Mouse (Mus musculus): ENCODE results near the gene Cpsf6. TPM values are rescaled to one million over a fixed set of nuclear protein-coding genes. Genes with fewer than 3 reads are reported as not detected.
A peak's percentile ranks its signal among the peaks of the same experiment; 100 is the strongest.

Gene Cpsf6
- polyA plus RNA-seq, 1 experiment from 2014 or later = 120 TPM

DNA sequence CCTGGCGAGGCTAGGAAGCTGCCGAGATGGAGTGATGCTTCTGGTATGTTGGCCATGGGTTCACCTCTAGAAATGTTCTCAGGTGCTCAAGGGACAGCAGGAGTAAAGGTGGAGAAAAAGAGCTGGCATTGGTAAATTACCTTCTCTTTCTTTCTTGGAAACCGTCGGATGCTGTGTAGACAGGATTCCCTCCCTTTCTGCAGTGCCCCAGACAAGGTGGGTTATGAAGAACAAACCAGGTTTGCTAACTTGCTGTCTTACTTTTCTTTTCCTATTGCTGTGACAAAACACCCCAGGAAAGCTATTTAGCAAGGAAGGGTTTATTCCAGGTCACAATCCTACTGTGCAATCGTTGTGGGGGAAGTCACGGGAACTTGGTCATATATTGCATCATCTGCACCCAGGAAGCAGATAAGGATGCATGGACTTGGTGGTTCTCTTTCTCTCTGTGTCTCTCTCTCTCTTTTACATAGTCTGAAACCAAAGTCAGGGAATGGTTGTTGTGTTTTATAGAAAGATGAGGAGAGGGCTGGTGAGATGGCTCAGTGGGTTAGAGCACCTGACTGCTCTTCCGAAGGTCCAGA is 32.8 kb upstream of the Cpsf6 start:
- H3K9ac ChIP-seq = no peak overlapping the region
- WGBS = 73% methylated on average over 7 of the region's 7 CpGs
- no peaks in the 10 kb centered on the region for H3K9me3 ChIP-seq (replicated peaks)
- no peak overlapping the region for H3K27ac ChIP-seq (ENCODE audit: poor library complexity, severe bottlenecking)
- no peak overlapping the region for H3K4me3 ChIP-seq
- H3K4me1 ChIP-seq (replicated peaks) = peaks cover 16% of the 10 kb centered on the region
- no peak for ATAC-seq (ENCODE audit: insufficient number of reproducible peaks, low FRiP score)
- no peak overlapping the region for H3K4me2 ChIP-seq
- no peaks in the 10 kb centered on the region for H3K27me3 ChIP-seq (replicated peaks)
- H3K36me3 ChIP-seq = no peaks in the 10 kb centered on the region

DNA sequence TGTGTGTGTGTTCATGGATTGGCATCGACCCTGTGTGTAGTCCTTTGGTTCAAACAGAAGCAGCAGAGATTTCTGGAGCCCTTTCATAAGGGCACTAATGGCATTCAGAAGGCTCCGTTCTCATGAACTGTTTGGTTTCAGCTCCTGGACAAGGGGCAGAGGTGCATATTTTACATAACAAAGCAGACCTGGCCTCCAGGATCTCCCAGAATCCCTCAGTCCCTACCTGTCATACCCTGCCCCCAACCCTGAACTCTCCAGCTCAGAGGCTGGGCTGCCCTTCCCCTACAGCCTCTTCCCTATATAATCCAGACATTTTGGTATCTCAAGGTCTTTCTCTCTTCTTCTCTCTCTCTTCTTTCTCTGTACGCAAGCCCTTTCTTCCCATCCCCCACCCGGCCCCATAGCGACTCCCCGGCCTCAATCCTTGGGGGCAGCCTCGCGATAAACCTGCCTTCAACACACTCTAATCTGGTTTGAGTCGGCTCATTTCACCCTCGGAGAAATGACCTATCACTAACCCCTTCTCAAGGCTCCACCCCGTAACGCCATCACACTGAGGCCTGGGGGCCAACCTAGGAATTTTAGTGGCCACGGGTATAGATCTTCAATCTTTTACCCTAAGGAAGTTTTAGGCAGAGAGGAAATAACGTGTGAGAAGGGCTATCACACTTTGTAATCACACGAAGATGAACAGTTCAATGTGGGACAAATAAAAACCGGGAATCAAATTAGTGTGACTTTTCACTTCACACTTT is 32.1 kb upstream of the Cpsf6 start:
- WGBS = 14% methylated on average over 16 of the region's 16 CpGs
- peak overlapping the region; percentile 44 for H3K4me2 ChIP-seq
- no peak overlapping the region for H3K9ac ChIP-seq
- peaks cover 10% of the 10 kb centered on the region for H3K4me1 ChIP-seq (replicated peaks)
- no peak overlapping the region for H3K4me3 ChIP-seq
- no peaks in the 10 kb centered on the region for H3K9me3 ChIP-seq (replicated peaks)
- no peaks in the 10 kb centered on the region for H3K27me3 ChIP-seq (replicated peaks)
- no peak overlapping the region for H3K27ac ChIP-seq (ENCODE audit: poor library complexity, severe bottlenecking)
- ATAC-seq (ENCODE audit: insufficient number of reproducible peaks, low FRiP score) = no peak
- H3K36me3 ChIP-seq = no peaks in the 10 kb centered on the region

DNA sequence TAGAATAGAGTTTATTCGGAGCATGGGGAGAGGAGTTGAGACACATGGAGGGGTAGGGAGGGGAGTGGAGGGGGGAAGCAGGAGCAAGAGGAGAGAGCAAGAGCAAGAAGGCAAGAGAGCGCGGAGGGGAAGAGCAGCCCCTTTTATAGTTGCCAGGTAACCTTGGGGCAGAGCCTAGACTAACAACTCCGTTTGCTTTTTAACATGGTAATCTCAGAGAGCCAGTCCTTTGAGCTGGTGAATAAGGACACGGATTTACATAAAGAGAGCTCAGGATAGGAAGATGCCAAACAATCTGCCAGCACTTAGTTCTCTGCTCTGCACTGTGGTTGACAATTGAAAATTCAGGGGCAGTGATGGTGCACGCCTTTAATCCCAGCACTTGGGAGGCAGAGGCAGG is 31.3 kb upstream of the Cpsf6 start:
- Histone ChIP-seq H3K27me3 (replicated peaks) (no peaks in the 10 kb centered on the region), H3K4me2 (no peak overlapping the region), H3K9ac (no peak overlapping the region), H3K4me3 (no peak overlapping the region), H3K9me3 (replicated peaks) (no peaks in the 10 kb centered on the region), H3K4me1 (replicated peaks) (peaks cover 10% of the 10 kb centered on the region), H3K27ac (ENCODE audit: poor library complexity, severe bottlenecking) (no peak overlapping the region), H3K36me3 (no peaks in the 10 kb centered on the region)
- ATAC-seq (ENCODE audit: insufficient number of reproducible peaks, low FRiP score) = no peak
- 66% methylated on average over 6 of the region's 6 CpGs for WGBS

DNA sequence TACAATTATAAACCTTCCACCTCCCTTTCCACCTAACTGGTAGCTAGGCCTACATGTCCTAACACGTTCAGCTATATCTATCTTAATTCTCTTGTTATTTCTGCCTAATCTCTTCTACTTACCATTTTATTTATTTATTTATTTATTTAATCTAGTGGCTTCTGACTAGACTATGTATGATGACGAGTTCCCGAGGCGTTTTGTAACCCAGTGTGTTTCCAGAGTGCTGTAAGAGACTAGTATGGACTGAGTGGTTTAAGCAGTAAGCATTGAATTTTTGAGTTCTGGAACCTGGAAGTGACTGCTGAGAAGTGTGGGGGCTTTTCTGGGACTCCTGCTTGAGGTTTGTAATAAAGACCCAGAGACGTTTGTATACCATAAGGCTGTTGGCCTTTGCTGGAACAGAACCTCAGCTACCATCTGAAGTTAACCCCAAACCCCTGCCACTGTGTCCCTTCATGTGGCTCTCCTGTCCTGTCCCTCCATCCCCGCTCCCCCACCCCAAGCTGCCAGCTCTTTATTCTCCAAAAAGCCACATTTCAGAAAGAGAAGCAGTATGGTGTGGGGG is 30.8 kb upstream of the Cpsf6 start:
- H3K9me3 ChIP-seq (replicated peaks) = no peaks in the 10 kb centered on the region
- no peak overlapping the region for H3K27ac ChIP-seq (ENCODE audit: poor library complexity, severe bottlenecking)
- no peaks in the 10 kb centered on the region for H3K36me3 ChIP-seq
- no peaks in the 10 kb centered on the region for H3K27me3 ChIP-seq (replicated peaks)
- WGBS = 83% methylated on average over 6 of the region's 6 CpGs
- H3K9ac ChIP-seq = no peak overlapping the region
- ATAC-seq (ENCODE audit: insufficient number of reproducible peaks, low FRiP score) = no peak
- H3K4me2 ChIP-seq = no peak overlapping the region
- H3K4me1 ChIP-seq (replicated peaks) = peaks cover 10% of the 10 kb centered on the region
- no peak overlapping the region for H3K4me3 ChIP-seq

DNA sequence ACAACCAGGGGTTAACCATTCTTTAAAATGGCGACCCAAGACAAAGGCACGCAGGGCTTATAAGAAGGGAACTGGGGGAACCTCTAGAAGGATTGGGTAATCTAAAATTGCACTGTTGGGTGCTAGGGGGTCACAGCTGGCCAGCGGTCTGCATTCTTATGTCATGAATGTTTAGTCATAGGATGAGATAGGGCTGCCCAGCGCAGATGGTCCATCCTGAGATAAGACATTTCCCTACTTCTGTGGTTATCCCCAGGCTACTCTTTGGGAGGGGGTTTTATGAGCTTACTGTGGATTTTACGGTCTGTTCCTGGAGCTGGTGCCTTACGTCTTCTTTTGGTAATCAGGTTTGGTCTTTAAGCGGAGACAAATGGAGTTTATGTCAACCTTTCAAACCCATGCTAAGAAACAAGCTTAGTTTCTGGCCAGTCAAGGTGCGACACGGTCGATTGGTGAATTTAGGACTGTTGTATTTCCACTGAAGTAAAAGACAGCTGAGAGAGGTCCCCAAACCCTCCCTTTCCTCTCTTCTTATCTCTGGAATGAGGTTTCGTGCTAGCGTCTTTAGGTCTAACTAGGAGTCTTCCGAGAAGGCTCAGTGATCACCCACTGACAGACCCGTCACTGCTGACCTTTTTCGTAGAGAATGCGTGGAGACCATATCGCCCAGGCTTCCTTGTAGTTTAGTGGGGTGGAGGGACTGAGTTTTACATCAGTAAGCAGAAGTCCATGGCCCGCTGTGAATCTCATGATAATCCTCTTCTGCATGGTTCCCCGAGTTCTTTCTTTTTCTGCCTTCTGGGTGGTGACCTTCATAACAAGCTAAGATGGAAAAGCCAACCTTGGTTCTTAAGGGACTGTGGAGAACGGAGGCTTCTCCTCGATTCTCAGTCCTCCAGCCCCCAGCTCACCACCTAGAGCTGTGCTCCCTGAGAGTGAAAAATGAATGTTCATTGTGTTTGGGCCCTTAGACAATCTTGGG is 29.8 kb upstream of the Cpsf6 start:
- Histone ChIP-seq H3K27me3 (replicated peaks) (no peaks in the 10 kb centered on the region), H3K9ac (no peak overlapping the region), H3K4me3 (no peak overlapping the region), H3K36me3 (no peaks in the 10 kb centered on the region), H3K27ac (ENCODE audit: poor library complexity, severe bottlenecking) (no peak overlapping the region), H3K9me3 (replicated peaks) (no peaks in the 10 kb centered on the region), H3K4me2 (no peak overlapping the region), H3K4me1 (replicated peaks) (peaks cover 10% of the 10 kb centered on the region)
- WGBS = 46% methylated on average over 21 of the region's 21 CpGs
- no peak for ATAC-seq (ENCODE audit: insufficient number of reproducible peaks, low FRiP score)

DNA sequence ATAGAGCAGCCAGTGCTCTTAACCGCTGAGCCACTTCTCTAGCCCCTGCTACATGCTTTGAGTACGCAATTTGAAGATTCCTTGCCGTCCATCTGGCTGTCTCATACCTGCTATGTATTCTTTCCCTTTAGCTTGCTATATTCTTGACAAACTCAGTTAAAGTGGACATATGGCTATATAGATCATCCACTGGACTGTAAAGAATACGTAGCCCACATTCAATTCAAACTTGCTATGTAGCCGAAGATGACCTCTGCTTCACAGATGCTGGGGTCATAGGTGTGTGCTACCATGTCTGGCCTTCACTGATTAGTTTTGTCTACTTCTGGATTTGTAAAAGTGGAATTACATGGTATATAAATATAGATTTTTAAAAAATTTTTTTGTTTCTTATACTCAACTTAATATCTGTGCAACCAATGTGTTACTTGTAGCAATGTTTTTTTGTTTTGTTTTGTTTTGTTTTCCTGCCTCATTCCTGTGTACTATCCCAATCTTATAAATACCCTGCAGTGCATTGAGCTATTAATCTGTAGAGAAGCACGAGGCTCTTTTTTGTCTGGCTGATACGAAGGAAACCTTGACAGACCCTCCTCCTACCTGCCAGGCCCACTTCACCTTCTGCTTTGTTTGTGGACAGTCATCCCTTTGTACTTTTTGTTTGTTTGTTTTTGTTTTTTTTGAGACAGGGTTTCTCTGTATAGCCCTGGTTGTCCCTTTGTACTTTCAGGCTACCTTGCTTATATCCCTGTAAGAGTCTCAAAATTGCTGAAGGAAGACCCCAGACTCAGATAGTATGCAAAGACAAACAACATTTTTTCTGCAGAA is 28.9 kb upstream of the Cpsf6 start:
- Histone ChIP-seq H3K9me3 (replicated peaks) (no peaks in the 10 kb centered on the region), H3K36me3 (no peaks in the 10 kb centered on the region), H3K27me3 (replicated peaks) (no peaks in the 10 kb centered on the region), H3K4me3 (no peak overlapping the region), H3K4me2 (no peak overlapping the region), H3K27ac (ENCODE audit: poor library complexity, severe bottlenecking) (no peak overlapping the region), H3K9ac (no peak overlapping the region), H3K4me1 (replicated peaks) (peaks cover 10% of the 10 kb centered on the region)
- WGBS = 78% methylated on average over 7 of the region's 7 CpGs
- ATAC-seq (ENCODE audit: insufficient number of reproducible peaks, low FRiP score) = no peak

DNA sequence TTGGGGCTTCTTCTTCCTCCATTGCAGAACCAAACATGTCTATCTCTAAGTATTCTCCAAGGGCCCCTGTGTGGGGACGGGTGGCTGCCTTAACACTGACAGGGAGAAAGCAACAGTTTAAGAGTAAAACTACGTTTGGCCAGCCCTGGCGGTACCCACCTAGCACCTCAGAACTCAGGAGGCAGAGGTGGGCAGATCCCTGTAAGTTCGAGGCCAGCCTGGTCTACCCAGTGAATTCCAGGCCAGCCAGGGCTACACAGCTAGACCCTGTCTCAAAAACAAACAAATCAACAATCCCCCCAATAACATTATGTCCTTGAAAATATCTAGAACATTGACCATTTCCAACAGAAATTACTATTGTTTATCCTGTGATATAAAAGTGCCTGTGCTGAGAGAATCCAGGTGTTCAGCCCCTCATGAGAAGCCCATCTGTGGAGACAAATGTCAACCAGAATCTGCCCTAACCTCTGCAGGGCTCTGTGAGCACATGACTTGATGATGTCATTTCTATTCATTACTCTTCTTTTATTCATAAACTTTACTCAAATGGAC is 28.0 kb upstream of the Cpsf6 start:
- Histone ChIP-seq H3K27me3 (replicated peaks) (no peaks in the 10 kb centered on the region), H3K4me1 (replicated peaks) (peaks cover 10% of the 10 kb centered on the region), H3K4me3 (no peak overlapping the region), H3K9ac (no peak overlapping the region), H3K4me2 (no peak overlapping the region), H3K36me3 (no peaks in the 10 kb centered on the region), H3K27ac (ENCODE audit: poor library complexity, severe bottlenecking) (no peak overlapping the region), H3K9me3 (replicated peaks) (no peaks in the 10 kb centered on the region)
- 75% methylated on average over 4 of the region's 4 CpGs for WGBS
- ATAC-seq (ENCODE audit: insufficient number of reproducible peaks, low FRiP score) = no peak

DNA sequence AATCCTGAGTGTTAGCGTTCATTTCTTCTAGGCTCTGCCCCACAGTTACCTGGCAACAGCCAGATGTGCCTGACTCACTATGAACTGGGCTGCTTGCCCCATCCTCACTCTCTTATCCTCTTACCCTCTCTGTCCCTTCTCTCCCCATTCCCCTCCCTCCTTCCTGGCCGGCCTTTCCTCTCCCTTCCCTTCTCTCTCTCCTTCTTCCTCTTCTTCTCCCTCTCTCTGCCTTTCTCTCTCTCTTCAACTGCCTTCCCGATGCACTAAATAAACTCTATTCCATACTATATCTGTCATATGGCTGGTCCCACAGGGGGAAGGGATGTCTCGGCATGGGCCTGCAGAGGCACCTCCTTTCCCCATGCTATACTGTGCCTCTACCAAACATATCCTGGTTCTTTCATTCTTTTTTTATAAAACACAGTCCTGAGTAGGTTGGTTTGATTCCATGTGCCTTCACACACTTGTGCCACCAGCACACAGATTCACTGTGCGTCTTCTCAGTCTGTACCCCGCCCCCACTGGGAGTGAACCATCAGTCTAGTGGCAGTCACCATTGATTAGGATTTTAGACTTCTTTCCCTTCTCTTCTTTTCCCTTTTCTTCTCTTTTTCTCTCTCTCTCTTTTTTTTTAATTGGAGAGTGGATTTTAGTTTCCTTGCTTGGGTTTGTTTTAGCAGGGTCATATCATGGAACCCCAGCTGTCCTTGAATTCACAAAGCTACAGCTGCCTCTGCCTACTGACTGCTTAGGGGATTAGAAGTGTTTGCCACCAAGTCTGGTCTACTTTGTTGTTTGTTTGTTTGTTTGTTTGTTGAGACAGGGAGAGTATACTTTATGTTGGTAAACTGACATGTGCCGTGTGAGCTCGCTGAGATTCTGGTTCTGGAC is 27.3 kb upstream of the Cpsf6 start:
- no peaks in the 10 kb centered on the region for H3K36me3 ChIP-seq
- H3K4me3 ChIP-seq = no peak overlapping the region
- no peak for ATAC-seq (ENCODE audit: insufficient number of reproducible peaks, low FRiP score)
- no peaks in the 10 kb centered on the region for H3K9me3 ChIP-seq (replicated peaks)
- H3K4me1 ChIP-seq (replicated peaks) = peaks cover 10% of the 10 kb centered on the region
- H3K9ac ChIP-seq = no peak overlapping the region
- no peak overlapping the region for H3K27ac ChIP-seq (ENCODE audit: poor library complexity, severe bottlenecking)
- no peak overlapping the region for H3K4me2 ChIP-seq
- H3K27me3 ChIP-seq (replicated peaks) = no peaks in the 10 kb centered on the region
- 90% methylated on average over 8 of the region's 8 CpGs for WGBS

DNA sequence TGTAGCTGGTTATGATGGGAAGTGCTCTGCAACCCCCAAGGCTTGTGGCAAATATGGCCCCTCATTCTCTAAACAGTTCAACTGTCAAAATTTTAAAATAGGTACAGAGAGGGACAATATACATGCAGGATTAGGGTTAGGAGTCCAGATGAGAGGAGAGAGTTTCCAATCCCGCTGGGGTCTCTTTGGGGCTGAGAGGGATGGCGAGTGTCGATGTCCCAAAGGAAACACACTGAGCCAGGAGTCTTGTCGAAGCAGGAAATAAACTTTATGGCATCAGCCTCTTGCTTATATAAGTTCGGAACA is 26.4 kb upstream of the Cpsf6 start:
- no peak for ATAC-seq (ENCODE audit: insufficient number of reproducible peaks, low FRiP score)
- Histone ChIP-seq H3K36me3 (no peaks in the 10 kb centered on the region), H3K4me3 (no peak overlapping the region), H3K9ac (no peak overlapping the region), H3K4me1 (replicated peaks) (peaks cover 4% of the 10 kb centered on the region; the same call in 1 of the 2 replicates), H3K27me3 (replicated peaks) (no peaks in the 10 kb centered on the region), H3K27ac (ENCODE audit: poor library complexity, severe bottlenecking) (no peak overlapping the region), H3K4me2 (no peak overlapping the region), H3K9me3 (replicated peaks) (no peaks in the 10 kb centered on the region)
- 77% methylated on average over 5 of the region's 5 CpGs for WGBS
